Mouse (Mus musculus): ENCODE data around the gene Ccdc63.
A peak's percentile ranks its signal among the peaks of the same experiment; 100 is the strongest.

The Ccdc63 gene

DNA sequence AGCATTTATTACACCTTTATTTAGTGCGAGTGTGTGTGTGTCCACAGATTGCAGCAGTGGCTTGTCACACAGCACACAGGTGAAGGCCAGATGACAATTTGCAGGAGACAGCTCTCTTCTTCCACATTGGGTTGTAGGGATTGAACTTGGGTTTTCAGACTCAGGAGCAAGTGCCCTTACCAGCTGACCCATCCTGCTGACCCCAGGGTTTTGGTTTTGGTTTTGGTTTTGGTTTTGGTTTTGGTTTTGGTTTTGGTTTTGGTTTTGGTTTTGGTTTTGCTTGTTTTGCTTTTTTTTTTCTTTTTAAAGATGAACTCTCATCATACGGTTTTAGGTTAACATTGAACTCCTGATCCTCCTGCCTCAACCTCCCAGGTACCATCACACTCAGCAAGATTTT, 57.3 kb downstream of the Ccdc63 start:
- no peak for DNase-seq (ENCODE audit: low spot score)

DNA sequence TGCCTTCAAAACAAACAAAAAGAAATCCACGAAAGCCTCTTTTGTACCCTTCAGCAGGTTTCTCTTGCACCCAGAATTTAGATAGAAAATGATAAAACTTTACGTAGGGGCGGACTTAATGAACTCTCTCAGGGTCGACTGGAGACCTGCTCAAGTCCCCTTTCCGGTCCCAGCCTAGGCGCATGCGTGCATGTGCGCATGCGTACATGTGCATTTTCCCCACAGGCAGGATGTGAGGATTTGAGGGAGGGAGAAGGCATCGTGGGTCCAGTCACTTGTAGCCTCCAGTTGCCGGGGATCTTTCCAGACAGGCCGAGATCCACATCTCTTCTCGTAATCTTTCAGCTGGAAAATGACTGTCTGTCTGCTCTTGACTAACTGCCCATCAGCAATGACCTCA, 59.2 kb downstream of the Ccdc63 start:
- no peak for DNase-seq (ENCODE audit: low spot score)

DNA sequence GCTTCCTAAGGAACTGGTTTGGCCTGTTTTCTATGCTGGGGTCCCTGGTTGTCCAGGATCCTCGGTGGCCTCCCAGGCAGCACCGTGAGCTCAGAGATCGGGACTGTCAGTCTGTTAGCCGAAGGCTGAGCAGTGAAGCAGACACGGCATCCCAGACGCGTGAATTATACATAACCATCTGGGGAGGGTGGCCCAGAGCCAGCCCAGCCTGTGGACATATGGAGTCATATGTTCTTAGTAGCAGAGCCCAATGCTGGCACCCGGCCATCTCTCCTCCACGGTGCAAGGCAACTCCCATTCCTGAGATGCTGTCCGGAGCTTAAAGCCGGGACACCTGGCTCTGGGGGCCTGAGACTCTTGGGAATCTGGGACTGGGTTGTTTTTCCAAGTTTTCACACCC, 59.7 kb downstream of the Ccdc63 start:
- peak; percentile 71 for DNase-seq (ENCODE audit: low spot score)

DNA sequence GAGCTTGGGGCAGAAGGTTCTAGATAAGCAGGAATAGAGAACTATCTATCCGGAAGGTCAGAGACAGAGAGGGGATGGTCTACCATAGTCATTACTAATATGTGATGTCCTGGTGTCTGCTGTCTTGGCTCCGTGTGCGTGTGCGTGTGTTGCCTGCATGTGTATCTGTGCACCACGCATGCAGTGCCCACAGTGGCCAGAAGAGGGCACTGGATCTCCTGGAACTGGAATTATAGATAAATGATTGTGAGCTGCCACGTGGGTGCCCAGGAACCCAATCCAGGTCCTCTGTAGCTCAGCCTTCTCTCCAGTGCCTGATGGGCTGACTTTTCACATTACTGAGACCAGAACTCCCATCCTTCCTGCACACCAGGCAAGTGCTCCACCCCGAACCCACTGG, 60.8 kb downstream of the Ccdc63 start:
- no peak for DNase-seq (ENCODE audit: low spot score)

DNA sequence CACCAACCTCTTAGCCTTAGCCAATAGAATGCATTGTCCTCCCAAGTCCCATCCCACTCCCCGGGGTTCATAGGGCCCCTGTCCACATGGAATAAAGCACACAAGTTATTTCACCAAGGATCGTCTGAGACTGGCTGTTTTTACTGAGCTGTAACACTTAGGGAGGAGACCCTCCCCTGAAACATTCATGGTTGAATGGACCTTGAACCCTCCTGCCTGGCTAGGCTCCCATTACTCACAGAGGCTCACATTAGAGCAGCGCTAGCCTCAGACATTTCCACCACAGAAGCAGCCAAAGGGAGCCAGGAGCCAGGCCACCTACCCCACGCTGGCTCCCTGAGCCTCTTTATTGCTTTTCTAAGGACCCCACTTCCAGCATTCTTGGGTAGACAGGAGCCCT, 63.4 kb downstream of the Ccdc63 start:
- no peak for DNase-seq (ENCODE audit: low spot score)

DNA sequence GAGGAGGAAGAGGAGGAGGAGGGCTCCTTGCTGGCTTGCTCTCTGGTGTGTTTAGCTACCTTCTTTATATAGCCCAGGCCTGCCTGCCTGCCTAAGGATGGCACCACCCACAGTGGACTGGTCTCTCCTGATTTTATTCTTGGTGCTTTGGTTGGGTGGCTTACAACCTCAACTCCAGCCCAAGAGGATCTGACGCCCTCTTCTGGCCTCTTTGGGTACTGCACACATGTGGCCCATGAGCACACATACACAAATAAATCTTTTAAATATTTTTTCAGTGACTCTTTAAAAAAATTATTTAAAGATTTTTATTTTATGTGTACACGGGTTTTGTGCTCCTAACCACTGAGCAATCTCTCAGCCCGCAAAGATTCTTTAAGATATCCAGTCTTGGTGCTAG, 64.9 kb downstream of the Ccdc63 start:
- no peak for DNase-seq (ENCODE audit: low spot score)

DNA sequence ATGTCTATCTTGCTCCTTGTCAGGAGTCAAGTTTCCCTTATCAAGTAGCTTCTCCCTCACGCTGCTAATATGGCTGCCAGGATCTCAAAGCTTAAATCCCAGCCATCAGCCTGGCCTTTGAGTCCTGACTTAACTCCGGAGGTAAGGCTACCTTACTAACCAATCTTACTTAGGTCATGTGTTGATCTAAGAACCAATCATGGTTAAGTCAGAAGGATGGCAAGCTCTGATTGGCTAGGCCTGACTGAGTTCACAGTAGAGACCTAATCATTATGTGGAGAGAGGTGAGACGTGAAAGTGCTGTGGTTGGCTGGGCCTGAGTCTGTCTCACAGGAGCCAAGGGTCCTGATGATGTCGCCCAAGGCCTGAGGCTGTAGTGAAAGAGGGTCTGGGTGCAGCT, 68.6 kb downstream of the Ccdc63 start:
- no peak for DNase-seq (ENCODE audit: low spot score)

DNA sequence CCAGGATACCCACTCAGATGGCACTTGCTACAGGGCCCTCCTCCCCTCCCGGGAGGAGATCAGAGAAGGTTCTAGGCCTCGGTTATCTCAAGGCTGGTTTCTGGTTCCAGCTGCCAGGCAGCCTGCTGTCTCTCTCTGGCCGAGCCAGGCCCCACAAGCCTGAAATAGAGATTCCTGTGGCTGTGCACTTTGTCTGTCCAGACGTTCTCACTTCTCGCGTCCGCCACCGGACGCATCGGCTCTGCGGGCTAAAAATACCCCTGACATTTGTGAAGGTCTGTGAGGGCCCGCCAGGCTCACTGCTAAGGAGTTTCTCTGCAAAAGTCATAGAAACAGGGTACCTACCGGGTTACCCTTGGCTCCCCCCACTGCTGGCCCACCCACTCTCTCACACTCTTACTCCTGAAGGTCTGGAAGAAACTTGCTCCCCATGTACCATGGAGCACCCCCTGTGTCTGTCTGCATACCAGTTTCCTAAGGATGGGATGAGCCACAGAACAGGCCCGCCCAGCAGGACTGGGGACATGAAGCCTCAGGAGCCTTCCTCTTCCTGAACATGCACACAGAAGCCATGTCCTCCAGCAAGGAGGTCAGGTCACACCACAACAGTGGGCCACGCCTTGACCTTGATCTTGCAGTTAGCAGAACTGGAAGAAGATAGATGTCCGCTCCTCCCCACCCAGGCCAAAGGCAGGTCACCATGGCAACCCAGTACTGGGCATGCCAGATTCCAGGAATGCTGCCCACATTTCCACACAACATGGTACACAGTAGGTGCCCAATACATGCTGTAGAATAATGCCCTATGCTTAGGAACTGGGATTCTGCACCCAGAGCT, 69.4 kb downstream of the Ccdc63 start:
- no peak for DNase-seq (ENCODE audit: low spot score)

DNA sequence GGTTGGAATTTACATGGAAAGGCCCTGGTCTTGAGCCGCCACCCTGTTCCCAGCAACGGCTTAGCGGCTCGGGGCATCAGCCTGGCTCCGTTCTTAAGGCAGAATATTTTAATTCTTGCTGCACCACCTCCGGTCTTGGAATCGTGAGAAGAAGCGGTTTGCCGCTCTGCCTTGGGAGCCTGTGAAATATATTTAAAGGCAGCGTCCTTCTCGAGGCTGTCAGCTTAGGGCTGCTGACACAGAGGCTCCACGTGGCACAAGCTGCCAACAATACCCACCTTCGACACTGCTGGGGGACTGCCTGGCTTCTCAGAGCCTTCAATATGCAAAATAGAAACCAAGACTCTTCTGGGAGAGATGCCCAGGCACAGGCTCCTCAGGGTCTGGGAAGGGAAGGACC, 72.1 kb downstream of the Ccdc63 start:
- DNase-seq (ENCODE audit: low spot score), result no peak

DNA sequence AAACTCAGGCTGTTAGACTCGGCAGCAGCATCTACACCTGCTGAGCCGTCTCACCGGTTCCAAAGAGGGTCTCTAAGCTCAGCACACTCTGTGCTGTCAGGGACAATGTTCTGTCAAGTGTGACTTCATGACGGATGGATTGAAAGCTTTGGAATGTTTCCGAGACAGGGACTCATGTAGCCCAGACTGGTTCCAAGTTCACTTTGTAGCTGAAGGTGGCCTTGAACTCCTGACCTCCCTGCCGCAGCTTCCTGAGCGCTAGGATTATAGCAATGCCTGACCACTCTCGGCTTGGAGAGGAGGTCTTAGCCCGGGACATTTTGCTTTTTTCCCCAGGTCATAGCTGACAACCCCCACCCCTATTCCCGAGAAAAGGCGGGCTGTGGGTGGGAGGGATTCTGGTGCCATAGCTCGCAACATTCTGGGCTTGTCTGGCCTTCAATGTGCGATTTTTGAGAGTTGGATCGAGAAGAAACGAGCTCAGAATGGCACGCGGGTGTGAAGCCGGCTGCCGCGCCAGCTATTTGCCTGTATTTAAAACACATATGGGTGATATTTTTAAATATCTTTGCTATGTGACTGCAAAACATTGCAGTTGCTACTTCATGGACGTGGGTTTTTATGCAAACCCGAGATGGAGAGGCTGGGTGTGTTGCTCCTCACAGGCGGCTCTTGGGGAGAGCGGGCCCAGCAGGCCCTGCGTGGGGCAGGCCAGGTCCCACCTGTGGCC, 77.3 kb downstream of the Ccdc63 start:
- no peak for DNase-seq (ENCODE audit: low spot score)

DNA sequence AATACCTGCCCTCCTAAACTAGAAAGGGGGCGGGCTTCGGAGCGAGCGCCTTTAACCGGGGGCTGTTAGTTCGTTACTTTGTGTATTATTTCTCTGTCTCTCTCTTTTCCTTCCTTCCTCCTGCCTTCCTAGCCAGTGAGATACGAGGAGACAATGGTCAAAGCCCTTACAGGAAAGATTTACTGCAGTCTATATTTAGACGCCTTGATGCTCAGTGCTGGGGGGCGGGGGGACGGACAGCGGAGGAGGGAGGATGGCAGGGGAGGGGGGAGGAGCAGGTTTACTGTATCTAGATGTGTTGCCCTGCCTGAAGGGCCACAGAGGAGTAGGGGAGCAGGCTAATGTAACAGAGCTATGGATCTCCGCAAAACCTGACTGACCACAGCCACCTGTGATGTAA, 78.1 kb downstream of the Ccdc63 start:
- no peak for DNase-seq (ENCODE audit: low spot score)

DNA sequence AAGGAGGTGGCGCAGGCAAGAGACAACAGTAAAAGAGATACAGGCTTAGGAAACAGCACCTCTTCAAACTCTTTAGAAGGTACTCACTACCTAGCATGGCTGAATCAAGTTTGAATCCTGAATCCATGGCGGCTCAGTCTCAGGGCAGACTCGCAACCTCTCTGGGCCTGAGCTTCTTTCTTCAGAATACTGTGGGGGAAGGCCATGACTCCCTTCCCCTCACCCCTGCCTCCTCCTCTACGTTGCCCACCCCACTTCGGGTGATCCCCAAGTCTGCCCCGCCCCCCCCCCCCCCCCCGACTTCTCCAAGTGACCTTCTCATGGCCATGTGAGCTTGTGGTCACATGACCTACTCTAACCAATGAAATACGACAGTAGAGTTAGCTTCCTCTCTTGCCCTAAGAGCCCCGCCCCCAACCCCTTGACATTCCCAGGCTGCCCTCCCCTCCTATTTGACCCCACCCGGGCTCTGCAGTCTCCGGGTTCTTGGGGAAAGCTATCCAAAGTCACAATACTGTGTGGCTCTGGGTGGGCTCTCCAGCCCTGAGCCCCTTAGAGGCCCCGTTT, 79.8 kb downstream of the Ccdc63 start:
- no peak for DNase-seq (ENCODE audit: low spot score)

DNA sequence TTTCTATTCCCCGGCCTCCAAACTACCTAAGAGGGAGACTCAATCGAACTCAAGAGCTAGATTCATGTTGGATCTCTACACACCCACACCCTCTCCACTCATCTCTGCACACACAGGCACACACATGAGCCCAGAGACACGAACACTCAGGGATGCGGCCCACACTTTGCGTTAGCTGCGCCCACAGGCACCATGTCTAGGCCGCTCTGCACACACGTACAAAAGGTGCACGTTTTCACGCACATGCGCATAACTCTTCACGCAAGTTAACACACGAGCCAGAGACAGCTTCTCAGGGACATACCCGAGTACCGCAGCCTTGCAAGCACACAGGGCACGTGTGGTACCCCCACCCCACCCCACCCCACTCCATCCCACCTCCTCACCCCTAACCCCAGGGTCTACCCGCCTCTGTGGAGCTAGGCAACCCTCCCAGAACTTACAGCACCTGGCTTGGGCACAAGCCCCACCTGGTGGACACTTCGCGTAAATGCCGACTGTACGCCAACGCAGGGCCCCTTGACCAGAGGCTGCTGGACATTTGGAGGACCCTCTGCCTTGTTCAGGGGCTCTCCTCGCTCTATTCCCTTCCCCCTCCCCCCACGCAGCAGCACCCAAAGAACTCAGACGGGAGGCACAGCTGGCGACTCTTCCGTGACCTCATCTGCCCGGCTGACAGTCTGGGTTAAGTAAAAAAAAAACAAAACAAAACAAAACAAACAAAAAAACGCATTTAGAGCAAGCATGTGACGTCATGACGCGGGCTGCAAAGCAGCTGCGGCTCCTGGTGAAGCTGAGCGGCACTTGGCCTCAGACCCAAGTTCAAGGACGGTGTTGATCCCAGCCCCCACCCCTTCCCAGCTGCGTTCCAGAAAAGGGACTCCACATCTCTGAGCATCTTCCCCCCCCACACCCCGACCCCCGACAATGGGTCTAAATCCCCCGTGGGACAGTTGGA, 81.3 kb downstream of the Ccdc63 start:
- no peak for DNase-seq (ENCODE audit: low spot score)
